Mouse (Mus musculus): ENCODE measurements around the gene Gpc6.

- TF ChIP-seq CTCF (conservative IDR thresholded peaks at IDR 0.05 in 1 of 2, IDR thresholded peaks at IDR 0.05 in 1 of 2; ENCODE audit: low read depth in 2 of 2, low read length in 2 of 2) (no peak), MAFK (IDR thresholded peaks at IDR 0.05; ENCODE audit: insufficient replicate concordance, low read length) (no peak), JUND (conservative IDR thresholded peaks at IDR 0.05; ENCODE audit: low read depth, low read length) (no peak), POLR2A (IDR thresholded peaks at IDR 0.05; ENCODE audit: low read depth, low read length) (no peak)
These were observed 885.5 kb downstream of the Gpc6 start for GRCm38 (mm10) chr14:117810321-117811270.

All from CH12.LX (cell line).